ENCODE assay signal across 8 mouse cellular contexts in genomic region chr4:97757207-97757977, GRCm38 (mm10). TPM values are rescaled to one million over a fixed set of nuclear protein-coding genes. Genes with fewer than 3 reads are reported as not detected.
DNase-seq lines count a peak whose midpoint lies in the region; ATAC-seq and TF ChIP-seq lines count a peak whose summit lies in the region.

No protein-coding gene starts in this region.

- peak; percentile 78 for ATAC-seq in forebrain, embryonic 14.5 days
- peak; percentile 69 for ATAC-seq in heart, postnatal 0 days (ENCODE audit: insufficient read depth, low read depth)
- ATAC-seq in liver, postnatal 0 days: peak; percentile 88
- peak; percentile 80 for ATAC-seq in neural tube, embryonic 13.5 days (ENCODE audit: low read depth)

- H3K9ac ChIP-seq in forebrain, embryonic 14.5 days (ENCODE audit: low read length): peak overlapping the region; percentile 72
- H3K9ac ChIP-seq in heart, postnatal 0 days (replicated peaks; ENCODE audit: low read depth, low read length): peak overlapping the region; percentile 78
- peak overlapping the region; percentile 56 for H3K9ac ChIP-seq in liver, postnatal 0 days (replicated peaks)
- H3K9ac ChIP-seq in neural tube, embryonic 13.5 days: peak overlapping the region; percentile 70

- H3K4me3 ChIP-seq in forebrain, embryonic 14.5 days (ENCODE audit: low read depth, low read length): peak overlapping the region; percentile 48
- H3K4me3 ChIP-seq in heart, postnatal 0 days (ENCODE audit: low read depth, low read length): peak overlapping the region; percentile 64
- H3K4me3 ChIP-seq in liver, postnatal 0 days (ENCODE audit: low read depth, low read length): peak overlapping the region; percentile 55
- peak overlapping the region; percentile 47 for H3K4me3 ChIP-seq in neural tube, embryonic 13.5 days

- H3K4me1 ChIP-seq in forebrain, embryonic 14.5 days (ENCODE audit: control insufficient read depth, insufficient read depth, low read length): peaks cover 26% of the 10 kb centered on the region
- H3K4me1 ChIP-seq in heart, postnatal 0 days (ENCODE audit: control insufficient read depth, insufficient read depth): peaks cover 28% of the 10 kb centered on the region
- peaks cover 20% of the 10 kb centered on the region for H3K4me1 ChIP-seq in liver, postnatal 0 days (ENCODE audit: insufficient read depth)
- H3K4me1 ChIP-seq in neural tube, embryonic 13.5 days (replicated peaks): peaks cover 39% of the 10 kb centered on the region

- no peak; the same call in 1 of the 2 replicates for TF ChIP-seq EP300 in heart, postnatal 0 days (IDR thresholded peaks at IDR 0.05; ENCODE audit: low read depth)
- no peak for TF ChIP-seq EP300 in liver, postnatal 0 days (IDR thresholded peaks at IDR 0.05; ENCODE audit: low read depth)

- WGBS in forebrain, embryonic 14.5 days: under 1% methylated on average over 38 of the region's 38 CpGs
- WGBS in heart, postnatal 0 days: 0% methylated on average over 38 of the region's 38 CpGs
- under 1% methylated on average over 38 of the region's 38 CpGs for WGBS in liver, postnatal 0 days (ENCODE audit: insufficient replicate concordance)
- WGBS in neural tube, embryonic 13.5 days: under 1% methylated on average over 37 of the region's 38 CpGs

- peak overlapping the region; percentile 84 for H3K27ac ChIP-seq in forebrain, embryonic 14.5 days (ENCODE audit: low read depth, low read length)
- peak overlapping the region; percentile 91 for H3K27ac ChIP-seq in heart, postnatal 0 days (ENCODE audit: low read depth)
- peak overlapping the region; percentile 61 for H3K27ac ChIP-seq in liver, postnatal 0 days (ENCODE audit: low read depth)
- H3K27ac ChIP-seq in neural tube, embryonic 13.5 days (replicated peaks): peak overlapping the region; percentile 85

- peaks cover 12% of the 10 kb centered on the region; the same call in 1 of the 2 replicates for H3K27me3 ChIP-seq in forebrain, embryonic 14.5 days (replicated peaks; ENCODE audit: control insufficient read depth, insufficient read depth, low read length)
- H3K27me3 ChIP-seq in heart, postnatal 0 days (ENCODE audit: control insufficient read depth, insufficient read depth, low read length): no peaks in the 10 kb centered on the region
- H3K27me3 ChIP-seq in liver, postnatal 0 days (ENCODE audit: insufficient read depth, low read length): peaks cover 14% of the 10 kb centered on the region; the same call in 1 of the 2 replicates
- peaks cover 34% of the 10 kb centered on the region for H3K27me3 ChIP-seq in neural tube, embryonic 13.5 days

- no peaks in the 10 kb centered on the region for H3K9me3 ChIP-seq in forebrain, embryonic 14.5 days (replicated peaks; ENCODE audit: control insufficient read depth, low read length)
- no peaks in the 10 kb centered on the region for H3K9me3 ChIP-seq in heart, postnatal 0 days (replicated peaks; ENCODE audit: control insufficient read depth, low read length)
- H3K9me3 ChIP-seq in liver, postnatal 0 days (ENCODE audit: low read length): no peaks in the 10 kb centered on the region
- no peaks in the 10 kb centered on the region for H3K9me3 ChIP-seq in neural tube, embryonic 13.5 days

- H3K36me3 ChIP-seq in forebrain, embryonic 14.5 days (ENCODE audit: control insufficient read depth, insufficient read depth, low read length): no peaks in the 10 kb centered on the region
- H3K36me3 ChIP-seq in heart, postnatal 0 days (replicated peaks; ENCODE audit: control insufficient read depth, insufficient read depth, low read length): no peaks in the 10 kb centered on the region
- no peaks in the 10 kb centered on the region for H3K36me3 ChIP-seq in liver, postnatal 0 days (replicated peaks; ENCODE audit: insufficient read depth, low read length)
- H3K36me3 ChIP-seq in neural tube, embryonic 13.5 days: no peaks in the 10 kb centered on the region

- peak overlapping the region; percentile 79 for H3K4me2 ChIP-seq in forebrain, embryonic 14.5 days (ENCODE audit: low read length)
- H3K4me2 ChIP-seq in heart, postnatal 0 days (ENCODE audit: low read depth, low read length): peak overlapping the region; percentile 70
- H3K4me2 ChIP-seq in liver, postnatal 0 days (ENCODE audit: low read depth, low read length): peak overlapping the region; percentile 75
- H3K4me2 ChIP-seq in neural tube, embryonic 13.5 days: peak overlapping the region; percentile 70

- TF ChIP-seq CTCF in heart, postnatal 0 days (IDR thresholded peaks at IDR 0.05; ENCODE audit: low read depth): no peak
- no peak for TF ChIP-seq CTCF in liver, postnatal 0 days (IDR thresholded peaks at IDR 0.05; ENCODE audit: low read depth)

- DNase-seq in MEL-GATA-1-ER (ENCODE audit: extremely low read depth, low read depth): peak; percentile 61
- peak; percentile 73 for DNase-seq in cerebellum, adult 11 months
- peak; percentile 80 for DNase-seq in forebrain, embryonic 14.5 days (ENCODE audit: low spot score)
- peak; percentile 84 for DNase-seq in heart, postnatal 0 days (ENCODE audit: low spot score)
- DNase-seq in kidney, postnatal 14 days: peak; percentile 83
- peak; percentile 75 for DNase-seq in liver, postnatal 0 days
- DNase-seq in urinary bladder, postnatal 14 days (ENCODE audit: low spot score): peak; percentile 70

RNA-seq across cellular contexts. Expression of gene Nfia, which starts 15.1 kb away (rescaled TPM):
- polyA plus RNA-seq in forebrain, embryonic 14.5 days (2014; fragmentation: Nextera tagmentation; extraction: Ambion mirVana): 71.5 and 85.9 TPM in 2 replicates
- total RNA-seq in heart, postnatal 0 days (2014; rRNA removed; ENCODE audit: low replicate concordance): 76.5 and 114 TPM in 2 replicates
- polyA plus RNA-seq in heart, postnatal 0 days (2015; fragmentation: Nextera tagmentation; extraction: Ambion mirVana): 53.2 and 53.8 TPM in 2 replicates
- polyA plus RNA-seq in liver, postnatal 0 days (2015; fragmentation: Nextera tagmentation; extraction: Ambion mirVana): 9.9 TPM in 2 replicates
- polyA plus RNA-seq in neural tube, embryonic 13.5 days (2015; fragmentation: Nextera tagmentation; extraction: Ambion mirVana): 45.1 and 51.6 TPM in 2 replicates

RNA-seq across cellular contexts. Expression of gene E130114P18Rik, which starts 20.5 kb away (rescaled TPM):
- 48.7 and 62.9 TPM in 2 replicates for polyA plus RNA-seq in forebrain, embryonic 14.5 days (2014; fragmentation: Nextera tagmentation; extraction: Ambion mirVana)
- total RNA-seq in heart, postnatal 0 days (2014; rRNA removed; ENCODE audit: low replicate concordance): not detected in 2 replicates
- polyA plus RNA-seq in heart, postnatal 0 days (2015; fragmentation: Nextera tagmentation; extraction: Ambion mirVana): 0.45 and 0.52 TPM in 2 replicates
- not detected in 2 replicates for polyA plus RNA-seq in liver, postnatal 0 days (2015; fragmentation: Nextera tagmentation; extraction: Ambion mirVana)
- 22.0 and 30.7 TPM in 2 replicates for polyA plus RNA-seq in neural tube, embryonic 13.5 days (2015; fragmentation: Nextera tagmentation; extraction: Ambion mirVana)

Comparison
In these comparisons a context has a peak if more than half of its experiments do, and no peak if none do; other contexts are left out.
1. Peak in every context shown above with its lines: DNase-seq, ATAC-seq, H3K4me3 ChIP-seq and H3K27ac ChIP-seq.
2. RNA of gene E130114P18Rik, which starts 20.5 kb away (polyA plus RNA-seq): 48.7 to 62.9 TPM in forebrain, embryonic 14.5 days and 22.0 to 30.7 TPM in neural tube, embryonic 13.5 days; 0.45 to 0.52 TPM in heart, postnatal 0 days and not detected in liver, postnatal 0 days; every median in the first group is over 10 times any median in the second.